Mouse (Mus musculus) testis, postnatal 14 days (tissue): ENCODE data around the gene Coro2b.

Source experiments
- DNase-seq: peaks from one replicate; pipeline ENCODE4 v3.0.0; 2021; ENCODE audit warnings: low spot score

The Coro2b gene

GRCm38 (mm10) chr9:62539251-62539711 lies 2.4 kb upstream of the Coro2b start:
- no peak for DNase-seq

GRCm38 (mm10) chr9:62537941-62538340 lies 1.1 kb upstream of the Coro2b start:
- DNase-seq, result no peak

- no peak for DNase-seq
Measured at GRCm38 (mm10) chr9:62536119-62536654, 657 bp downstream of the Coro2b start.

GRCm38 (mm10) chr9:62535566-62535965 lies 1.3 kb downstream of the Coro2b start:
- no peak for DNase-seq

- DNase-seq, result no peak
Measured at GRCm38 (mm10) chr9:62534691-62535090, 2.2 kb downstream of the Coro2b start.

- no peak for DNase-seq
Measured at GRCm38 (mm10) chr9:62534158-62534557, 2.7 kb downstream of the Coro2b start.

GRCm38 (mm10) chr9:62532876-62533275 lies 4.0 kb downstream of the Coro2b start:
- DNase-seq, result no peak

- no peak for DNase-seq
Measured at GRCm38 (mm10) chr9:62531459-62532275, 5.2 kb downstream of the Coro2b start.

- DNase-seq, result no peak
Measured at GRCm38 (mm10) chr9:62528527-62528926, 8.3 kb downstream of the Coro2b start.

- DNase-seq, result peak; percentile 31
Measured at GRCm38 (mm10) chr9:62526858-62527257, 10.0 kb downstream of the Coro2b start.

- DNase-seq, result peak; percentile 51
Measured at GRCm38 (mm10) chr9:62526451-62526850, 10.4 kb downstream of the Coro2b start.

- no peak for DNase-seq
Measured at GRCm38 (mm10) chr9:62524761-62525308, 12.0 kb downstream of the Coro2b start.

GRCm38 (mm10) chr9:62522791-62523471 lies 13.9 kb downstream of the Coro2b start:
- no peak for DNase-seq

GRCm38 (mm10) chr9:62522211-62522610 lies 14.6 kb downstream of the Coro2b start:
- DNase-seq, result no peak

- DNase-seq, result no peak
Measured at GRCm38 (mm10) chr9:62521541-62521940, 15.3 kb downstream of the Coro2b start.

GRCm38 (mm10) chr9:62520933-62521332 lies 15.9 kb downstream of the Coro2b start:
- no peak for DNase-seq

- DNase-seq, result no peak
Measured at GRCm38 (mm10) chr9:62519787-62520503, 16.9 kb downstream of the Coro2b start.

GRCm38 (mm10) chr9:62519334-62519733 lies 17.5 kb downstream of the Coro2b start:
- no peak for DNase-seq

GRCm38 (mm10) chr9:62518572-62518971 lies 18.3 kb downstream of the Coro2b start:
- no peak for DNase-seq

GRCm38 (mm10) chr9:62517112-62517957 lies 19.5 kb downstream of the Coro2b start:
- DNase-seq, result no peak

- DNase-seq, result no peak
Measured at GRCm38 (mm10) chr9:62515138-62515537, 21.7 kb downstream of the Coro2b start.
